Mouse (Mus musculus): ENCODE results near the gene Plekhg1. TPM values are rescaled to one million over a fixed set of nuclear protein-coding genes. Genes with fewer than 3 reads are reported as not detected.
A peak's percentile ranks its signal among the peaks of the same experiment; 100 is the strongest.

Plekhg1 gene
- polyA plus RNA-seq, 1 experiment, result 8.7 TPM

GRCm38 (mm10) chr10:3958591-3958990 is 218.4 kb downstream of the Plekhg1 start:
- H3K4me3 ChIP-seq (ENCODE audit: insufficient read depth, low read length), result no peak overlapping the region
- no peak for TF ChIP-seq POLR2A (IDR thresholded peaks at IDR 0.05; ENCODE audit: low read depth, low read length)
- TF ChIP-seq CTCF (IDR thresholded peaks at IDR 0.05; ENCODE audit: borderline replicate concordance, insufficient read depth, low read length), result no peak
- no peaks in the 10 kb centered on the region for H3K4me1 ChIP-seq (ENCODE audit: control insufficient read depth, insufficient read depth, low read length)

GRCm38 (mm10) chr10:3969026-3969425 is 228.9 kb downstream of the Plekhg1 start:
- Histone ChIP-seq H3K4me3 (ENCODE audit: insufficient read depth, low read length) (no peak overlapping the region), H3K27ac (ENCODE audit: insufficient read depth, low read length) (no peak overlapping the region), H3K4me1 (ENCODE audit: control insufficient read depth, insufficient read depth, low read length) (no peaks in the 10 kb centered on the region)
- TF ChIP-seq CTCF (IDR thresholded peaks at IDR 0.05; ENCODE audit: borderline replicate concordance, insufficient read depth, low read length) (no peak), POLR2A (IDR thresholded peaks at IDR 0.05; ENCODE audit: low read depth, low read length) (no peak)

More at GRCm38 (mm10) chr10:3958591-3958990, 218.4 kb downstream of the Plekhg1 start:
- no peak overlapping the region for H3K27ac ChIP-seq (ENCODE audit: insufficient read depth, low read length)

GRCm38 (mm10) chr10:3972237-3972636 is 232.1 kb downstream of the Plekhg1 start:
- Histone ChIP-seq H3K4me1 (ENCODE audit: control insufficient read depth, insufficient read depth, low read length) (0 out of 2 replicates have a peak, but pooled peaks cover 4% of the 10 kb centered on the region), H3K27ac (ENCODE audit: insufficient read depth, low read length) (no peak overlapping the region), H3K4me3 (ENCODE audit: insufficient read depth, low read length) (no peak overlapping the region)
- TF ChIP-seq POLR2A (IDR thresholded peaks at IDR 0.05; ENCODE audit: low read depth, low read length), result no peak
- TF ChIP-seq CTCF (IDR thresholded peaks at IDR 0.05; ENCODE audit: borderline replicate concordance, insufficient read depth, low read length), result no peak

GRCm38 (mm10) chr10:3972981-3973588 is 232.9 kb downstream of the Plekhg1 start, which contains the start of gene Mthfd1l:
Mthfd1l (plus strand) TSS chr10:3973118.
- Histone ChIP-seq H3K4me3 (ENCODE audit: insufficient read depth, low read length) (peak within 1 kb of the TSS; percentile 61), H3K27ac (ENCODE audit: insufficient read depth, low read length) (peak within 1 kb of the TSS; percentile 73), H3K4me1 (ENCODE audit: control insufficient read depth, insufficient read depth, low read length) (0 out of 2 replicates have a peak, but pooled peaks cover 4% of the 10 kb centered on the region)
- peak; percentile 68 for TF ChIP-seq POLR2A (IDR thresholded peaks at IDR 0.05; ENCODE audit: low read depth, low read length)
- peak; percentile 52 for TF ChIP-seq CTCF (IDR thresholded peaks at IDR 0.05; ENCODE audit: borderline replicate concordance, insufficient read depth, low read length)

- peak overlapping the region; percentile 61 for H3K4me3 ChIP-seq (ENCODE audit: insufficient read depth, low read length)
- H3K4me1 ChIP-seq (ENCODE audit: control insufficient read depth, insufficient read depth, low read length), result 0 out of 2 replicates have a peak, but pooled peaks cover 4% of the 10 kb centered on the region
- TF ChIP-seq POLR2A (IDR thresholded peaks at IDR 0.05; ENCODE audit: low read depth, low read length) (peak; percentile 67), CTCF (IDR thresholded peaks at IDR 0.05; ENCODE audit: borderline replicate concordance, insufficient read depth, low read length) (no peak)
- peak overlapping the region; percentile 73 for H3K27ac ChIP-seq (ENCODE audit: insufficient read depth, low read length)
Measured at GRCm38 (mm10) chr10:3973589-3974070, 233.5 kb downstream of the Plekhg1 start.

- H3K27ac ChIP-seq (ENCODE audit: insufficient read depth, low read length), result no peak overlapping the region
- peak overlapping the region; percentile 24; the same call in 1 of the 2 replicates for H3K4me3 ChIP-seq (ENCODE audit: insufficient read depth, low read length)
- H3K4me1 ChIP-seq (ENCODE audit: control insufficient read depth, insufficient read depth, low read length), result 0 out of 2 replicates have a peak, but pooled peaks cover 4% of the 10 kb centered on the region
- TF ChIP-seq POLR2A (IDR thresholded peaks at IDR 0.05; ENCODE audit: low read depth, low read length) (no peak), CTCF (IDR thresholded peaks at IDR 0.05; ENCODE audit: borderline replicate concordance, insufficient read depth, low read length) (no peak)
Measured at GRCm38 (mm10) chr10:3974380-3974779, 234.2 kb downstream of the Plekhg1 start.

GRCm38 (mm10) chr10:3975898-3976622 is 235.9 kb downstream of the Plekhg1 start:
- no peak for TF ChIP-seq POLR2A (IDR thresholded peaks at IDR 0.05; ENCODE audit: low read depth, low read length)
- no peak for TF ChIP-seq CTCF (IDR thresholded peaks at IDR 0.05; ENCODE audit: borderline replicate concordance, insufficient read depth, low read length)
- Histone ChIP-seq H3K27ac (ENCODE audit: insufficient read depth, low read length) (no peak overlapping the region; the same call in 1 of the 2 replicates), H3K4me1 (ENCODE audit: control insufficient read depth, insufficient read depth, low read length) (peaks cover 4% of the 10 kb centered on the region; the same call in 1 of the 2 replicates), H3K4me3 (ENCODE audit: insufficient read depth, low read length) (no peak overlapping the region)

GRCm38 (mm10) chr10:3976623-3977010 is 236.5 kb downstream of the Plekhg1 start:
- H3K4me1 ChIP-seq (ENCODE audit: control insufficient read depth, insufficient read depth, low read length), result peaks cover 4% of the 10 kb centered on the region; the same call in 1 of the 2 replicates
- no peak overlapping the region for H3K4me3 ChIP-seq (ENCODE audit: insufficient read depth, low read length)
- H3K27ac ChIP-seq (ENCODE audit: insufficient read depth, low read length), result no peak overlapping the region
- TF ChIP-seq POLR2A (IDR thresholded peaks at IDR 0.05; ENCODE audit: low read depth, low read length) (no peak), CTCF (IDR thresholded peaks at IDR 0.05; ENCODE audit: borderline replicate concordance, insufficient read depth, low read length) (no peak)

- H3K27ac ChIP-seq (ENCODE audit: insufficient read depth, low read length), result no peak overlapping the region
- H3K4me1 ChIP-seq (ENCODE audit: control insufficient read depth, insufficient read depth, low read length), result peaks cover 4% of the 10 kb centered on the region; the same call in 1 of the 2 replicates
- TF ChIP-seq POLR2A (IDR thresholded peaks at IDR 0.05; ENCODE audit: low read depth, low read length) (no peak), CTCF (IDR thresholded peaks at IDR 0.05; ENCODE audit: borderline replicate concordance, insufficient read depth, low read length) (no peak)
- H3K4me3 ChIP-seq (ENCODE audit: insufficient read depth, low read length), result no peak overlapping the region
Measured at GRCm38 (mm10) chr10:3978326-3978725, 238.2 kb downstream of the Plekhg1 start.
